Mouse (Mus musculus) CD4-positive, CD25-positive, alpha-beta regulatory T cell, adult 4 months (primary cell): ENCODE results near the gene Gm20388. TPM values are rescaled to one million over a fixed set of nuclear protein-coding genes. Genes with fewer than 3 reads are reported as not detected.

Experiments used
- ATAC-seq: one replicate; pipeline ENCODE4 v1.8.0; 2017
- polyA plus RNA-seq, 2 experiments: library from polyadenylated mRNA; unstranded; fragments of 100-300 nt; shearing (Covaris generic); gene quantifications; one replicate each; pipeline ENCODE4 v1.2.1; 2017

Gm20388 gene
- polyA plus RNA-seq, 2 experiments from 2014 or later: 10.7 to 12.8 TPM

GRCm38 (mm10) chr8:123122670-123123069 is 3212.0 kb downstream of the Gm20388 start:
- ATAC-seq: no peak

DNA sequence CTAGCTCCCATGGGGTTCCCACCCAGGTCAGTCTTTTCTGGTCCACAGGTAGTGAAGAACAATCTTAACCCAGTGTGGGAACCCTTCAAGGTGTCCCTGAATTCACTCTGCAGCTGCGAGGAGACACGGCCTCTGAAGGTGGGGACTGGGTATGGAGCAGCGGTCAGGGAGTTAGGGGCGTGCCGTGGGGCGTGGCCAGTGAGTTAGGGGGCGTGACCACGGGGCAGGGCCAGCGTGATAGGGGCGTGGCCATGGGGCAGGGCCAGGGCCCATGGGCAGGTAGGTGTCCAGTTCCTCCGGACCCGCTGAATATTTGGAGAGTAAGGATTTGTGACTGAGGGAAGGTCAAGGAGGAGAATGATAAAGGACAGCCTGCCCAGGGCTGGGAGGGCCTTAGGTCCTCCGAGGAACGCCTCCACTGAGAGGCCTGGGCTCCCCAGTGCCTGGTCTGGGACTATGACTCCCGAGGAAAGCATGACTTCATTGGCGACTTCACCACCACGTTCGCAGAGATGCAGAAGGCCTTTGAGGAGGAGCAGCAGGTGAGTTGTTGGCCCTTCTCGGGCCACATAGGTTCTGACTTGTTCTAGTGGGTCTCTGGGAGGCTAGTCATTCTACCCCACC is 3215.7 kb downstream of the Gm20388 start:
- ATAC-seq: no peak

DNA sequence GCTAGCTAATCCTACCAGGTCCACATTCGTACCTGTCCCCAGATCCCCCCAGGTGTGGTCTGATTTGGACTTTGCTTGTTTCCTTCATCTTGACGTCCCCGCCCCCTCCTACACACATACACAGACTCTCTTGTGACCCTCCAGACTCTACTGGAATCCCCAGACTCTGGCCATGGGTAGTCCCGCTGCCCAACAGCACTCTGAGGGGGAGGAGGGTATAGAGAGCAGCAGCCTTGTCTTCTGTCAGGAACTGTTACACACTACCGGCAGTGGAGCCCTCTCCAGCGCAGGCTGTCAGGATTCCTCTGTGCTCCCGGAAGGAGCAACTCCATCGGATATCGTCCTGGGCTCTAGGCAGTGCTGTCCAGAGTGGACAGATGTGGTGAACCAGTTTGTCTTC is 3220.4 kb downstream of the Gm20388 start:
- ATAC-seq: no peak

DNA sequence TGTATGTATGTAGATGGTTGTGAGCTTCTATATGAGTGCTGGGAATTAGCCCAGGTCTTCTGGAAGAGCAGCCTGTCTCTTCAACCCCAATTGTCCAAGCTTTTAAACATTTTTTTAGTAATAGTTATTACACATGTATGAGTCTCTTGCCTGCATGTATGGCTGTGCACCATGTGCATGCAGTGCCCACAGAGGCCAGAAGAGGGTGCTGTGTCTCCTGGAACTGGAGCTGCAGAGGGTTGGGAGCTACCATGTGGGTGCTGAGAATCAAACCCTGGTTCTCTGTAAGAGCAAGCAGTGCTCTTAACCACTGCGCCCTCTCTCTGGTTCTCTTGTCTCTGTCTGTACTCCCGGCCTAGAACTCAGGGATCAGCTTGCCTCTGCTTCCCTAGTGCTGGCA is 3222.3 kb downstream of the Gm20388 start:
- no peak for ATAC-seq

GRCm38 (mm10) chr8:123134149-123134713 is 3223.6 kb downstream of the Gm20388 start:
- ATAC-seq: no peak

GRCm38 (mm10) chr8:123135406-123135805 is 3224.8 kb downstream of the Gm20388 start:
- no peak for ATAC-seq

GRCm38 (mm10) chr8:123135806-123136205 is 3225.2 kb downstream of the Gm20388 start:
- no peak for ATAC-seq

DNA sequence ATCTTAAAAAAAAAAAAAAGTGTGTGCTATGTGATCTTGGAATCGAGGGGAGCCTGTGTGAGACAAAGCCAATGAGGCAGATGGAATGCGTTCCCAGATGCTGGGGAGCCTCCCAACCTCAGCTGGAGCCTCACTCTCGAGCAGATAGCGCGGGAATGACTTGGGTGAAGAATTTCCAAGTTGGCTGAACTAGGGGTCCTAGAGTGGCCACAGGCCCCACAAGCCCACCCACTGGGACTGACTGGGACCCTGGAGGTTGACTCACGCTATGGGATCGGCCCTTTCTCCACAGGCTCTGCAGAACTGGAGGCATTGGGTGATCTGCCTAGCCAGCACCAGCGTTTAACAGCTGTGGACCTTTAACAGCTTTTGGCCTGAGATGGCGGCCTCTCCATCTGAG is 3225.6 kb downstream of the Gm20388 start:
- no peak for ATAC-seq

DNA sequence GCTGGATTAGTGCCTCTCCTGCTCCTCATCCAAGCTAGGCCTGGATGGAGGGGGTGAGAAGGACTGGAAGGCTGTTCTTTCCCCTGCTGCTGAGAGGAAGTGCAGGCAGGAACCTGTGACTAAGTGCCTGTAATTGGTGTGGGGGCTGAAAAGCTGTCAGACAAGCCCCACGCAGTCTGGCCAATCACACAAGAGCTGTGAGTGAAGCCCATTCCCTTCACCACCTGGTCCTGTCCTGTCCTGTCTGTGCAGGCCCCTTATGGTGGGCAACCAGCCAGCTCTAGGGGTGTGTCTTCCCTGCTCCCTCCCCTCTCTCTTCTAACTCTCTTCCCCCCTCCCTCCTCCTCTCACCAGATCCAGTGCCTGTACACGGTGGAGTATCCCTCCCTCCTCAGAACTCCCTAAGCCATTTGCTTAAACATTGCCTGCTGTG is 3227.0 kb downstream of the Gm20388 start:
- ATAC-seq: no peak

DNA sequence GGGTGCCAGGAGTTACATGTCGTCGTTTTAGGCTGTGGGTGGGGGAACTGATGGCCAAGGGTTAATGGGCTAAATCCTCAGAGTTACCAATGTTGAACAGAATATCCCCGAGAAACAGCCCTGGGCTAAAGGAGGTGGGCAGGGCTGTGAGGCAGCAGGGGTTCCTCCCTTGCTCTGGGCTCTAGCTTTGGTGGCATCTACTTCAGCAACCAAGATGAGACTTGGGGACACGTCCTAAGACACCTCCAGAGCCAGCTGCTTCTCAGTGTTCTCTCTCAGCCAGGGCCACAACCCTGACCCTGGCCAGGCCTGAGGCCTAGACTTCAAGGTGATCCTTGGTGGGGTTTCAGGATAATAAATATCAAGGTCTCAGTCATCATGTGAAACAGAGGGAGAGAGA is 3228.1 kb downstream of the Gm20388 start:
- no peak for ATAC-seq

DNA sequence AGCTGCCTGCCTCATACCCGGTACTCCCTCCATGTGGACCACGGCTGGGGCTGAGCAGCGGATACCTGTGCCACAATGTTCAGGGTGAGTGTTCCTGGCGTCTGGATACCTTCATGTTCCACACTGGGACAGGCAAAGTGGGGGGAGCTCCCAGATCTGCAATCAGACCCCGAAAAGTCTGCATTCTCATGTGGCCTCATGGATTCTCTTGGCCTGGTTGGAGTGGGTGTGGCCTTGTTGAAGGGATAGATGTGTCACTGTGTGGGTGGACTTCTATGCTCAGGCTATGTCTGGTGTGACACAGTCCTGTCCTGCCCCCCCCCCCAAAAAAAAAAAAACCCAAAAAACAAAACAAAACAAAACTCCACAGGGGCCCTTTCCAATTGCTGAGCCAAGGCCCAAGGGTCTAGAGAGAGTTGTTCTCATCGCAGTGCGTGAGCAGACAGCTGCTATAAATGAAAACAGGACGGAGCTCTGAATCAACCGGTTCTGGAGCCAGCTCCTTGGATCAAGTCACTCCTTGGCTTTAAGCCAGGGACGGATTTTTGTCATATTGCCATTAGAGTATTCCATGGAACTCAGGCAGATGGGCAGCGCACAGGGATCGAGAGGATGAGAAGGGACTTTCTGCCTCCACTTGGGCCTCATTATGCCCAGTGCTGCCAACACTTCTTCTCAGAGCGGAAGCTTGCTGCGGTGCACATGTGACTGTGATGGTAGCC is 3231.3 kb downstream of the Gm20388 start:
- ATAC-seq: no peak

GRCm38 (mm10) chr8:123145279-123145678 is 3234.6 kb downstream of the Gm20388 start:
- no peak for ATAC-seq

GRCm38 (mm10) chr8:123146390-123146789 is 3235.7 kb downstream of the Gm20388 start:
- ATAC-seq: no peak

- ATAC-seq: no peak
These were observed 3240.1 kb downstream of the Gm20388 start for GRCm38 (mm10) chr8:123150737-123151171.

DNA sequence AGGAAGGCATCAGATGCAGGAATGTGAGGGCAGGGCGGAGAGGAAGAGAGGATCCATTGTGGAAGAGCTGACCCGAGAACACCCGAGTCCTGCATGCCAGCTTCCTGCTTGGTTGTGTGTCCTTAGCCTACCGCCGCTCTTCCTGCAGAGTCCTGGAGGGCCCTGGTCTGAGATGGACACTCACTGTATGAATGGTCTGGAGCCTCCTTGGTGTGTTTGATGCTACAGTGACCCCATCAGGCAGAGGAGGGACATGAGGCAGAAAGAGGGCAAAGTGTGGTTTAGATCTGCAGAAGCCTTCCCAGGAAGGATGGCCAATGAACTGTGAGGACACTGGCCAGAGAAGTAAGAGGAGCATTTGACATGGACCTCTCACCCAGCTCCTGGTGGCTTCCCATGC is 3244.5 kb downstream of the Gm20388 start:
- ATAC-seq: no peak

DNA sequence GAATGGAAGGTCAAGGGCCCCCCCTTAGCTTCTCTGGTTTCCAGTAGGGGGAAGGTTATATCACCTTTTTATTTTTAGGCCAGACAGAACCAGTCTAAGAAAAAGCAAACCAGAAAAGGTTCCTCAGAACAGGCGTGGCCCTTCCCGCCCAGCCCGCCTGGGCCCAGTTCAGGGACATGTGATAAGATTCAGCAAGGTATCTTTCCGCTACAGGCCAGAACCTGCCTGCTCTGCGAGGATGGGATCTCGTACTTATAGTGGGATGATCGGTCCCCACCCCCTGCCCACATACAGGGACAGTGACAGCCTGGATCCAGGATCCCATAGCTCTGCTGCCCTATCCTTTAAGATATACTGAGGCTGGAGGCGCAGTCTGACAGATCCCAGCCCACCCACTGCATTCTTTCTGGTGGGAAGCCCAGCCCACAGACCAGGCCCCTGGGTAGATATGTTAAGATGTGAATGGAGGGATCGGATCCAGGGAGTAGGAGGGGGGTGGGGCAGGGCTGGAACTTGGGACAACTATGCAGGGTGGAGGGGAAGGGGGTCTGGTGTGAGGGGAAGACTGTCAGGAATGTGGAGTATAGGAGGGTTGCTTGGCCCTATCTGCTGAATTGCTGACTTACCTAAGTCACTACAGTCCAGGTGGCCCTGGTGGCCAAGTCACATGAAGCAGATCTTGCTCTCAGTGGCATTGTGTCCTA is 3245.6 kb downstream of the Gm20388 start:
- ATAC-seq: no peak

GRCm38 (mm10) chr8:123157888-123158465 is 3247.3 kb downstream of the Gm20388 start, which contains the start of gene Sult5a1:
Gene Sult5a1 (minus strand): TSS chr8:123158315.
- ATAC-seq: no peak

- no peak for ATAC-seq
These were observed 3270.8 kb downstream of the Gm20388 start for GRCm38 (mm10) chr8:123181391-123181790.

GRCm38 (mm10) chr8:123185566-123186409 is 3275.1 kb downstream of the Gm20388 start, which contains the start of gene Dpep1:
Gene Dpep1 (plus strand): TSS chr8:123186242.
- ATAC-seq: no peak

GRCm38 (mm10) chr8:123188006-123188405 is 3277.4 kb downstream of the Gm20388 start:
- ATAC-seq: no peak

DNA sequence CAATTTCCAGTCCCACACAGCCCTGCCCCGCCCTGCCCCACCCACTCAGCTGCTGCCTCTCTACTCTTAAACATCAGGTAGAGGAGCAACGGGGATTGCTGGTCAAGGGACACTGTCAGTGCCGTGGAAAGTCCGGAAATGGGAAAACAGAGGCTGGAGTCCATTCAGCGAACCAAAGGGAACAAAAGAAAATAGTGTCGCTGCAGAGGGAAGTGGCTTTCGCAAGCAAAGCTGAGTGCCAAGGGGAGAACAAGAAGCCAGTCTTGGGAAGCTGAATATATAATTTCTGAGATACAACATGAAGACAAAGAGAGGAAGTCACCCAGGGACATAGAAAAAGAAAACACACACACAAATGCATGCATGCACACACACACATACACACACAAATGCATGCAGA is 3278.2 kb downstream of the Gm20388 start:
- no peak for ATAC-seq

DNA sequence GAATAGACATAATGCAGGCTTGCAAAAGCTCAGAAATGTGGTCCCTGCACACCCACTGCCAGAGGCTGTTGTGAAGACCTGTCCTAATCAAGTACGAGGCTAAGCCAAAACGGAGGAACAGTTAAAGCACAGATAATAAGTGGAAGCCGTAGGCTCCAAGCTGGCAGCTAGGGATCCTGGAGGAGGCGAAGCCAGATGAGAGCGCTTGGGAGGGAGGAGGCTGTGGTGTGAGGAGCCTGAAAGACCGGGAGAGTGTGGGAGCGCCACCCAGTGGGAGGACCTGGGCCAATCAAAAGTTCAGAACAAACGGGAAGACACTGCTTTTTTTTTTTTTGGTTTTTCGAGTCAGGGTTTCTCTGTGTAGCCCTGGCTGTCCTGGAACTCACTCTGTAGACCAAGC is 3280.0 kb downstream of the Gm20388 start:
- ATAC-seq: peak; percentile 58
